Mouse (Mus musculus) spleen, postnatal 36 days (tissue): ENCODE results near the gene Vmn2r40.
"Not testable (repeated sequence)": the region's sequence is repeated elsewhere in the genome, so short reads cannot be mapped to it uniquely, and the experiment has no call there.

Experiments
- DNase-seq, 2 experiments: peaks; one replicate each; pipeline ENCODE4 v3.0.0; 2022; ENCODE audit warnings: low spot score in 2 of 2, mixed read lengths in 1 of 2

Vmn2r40 gene

DNA sequence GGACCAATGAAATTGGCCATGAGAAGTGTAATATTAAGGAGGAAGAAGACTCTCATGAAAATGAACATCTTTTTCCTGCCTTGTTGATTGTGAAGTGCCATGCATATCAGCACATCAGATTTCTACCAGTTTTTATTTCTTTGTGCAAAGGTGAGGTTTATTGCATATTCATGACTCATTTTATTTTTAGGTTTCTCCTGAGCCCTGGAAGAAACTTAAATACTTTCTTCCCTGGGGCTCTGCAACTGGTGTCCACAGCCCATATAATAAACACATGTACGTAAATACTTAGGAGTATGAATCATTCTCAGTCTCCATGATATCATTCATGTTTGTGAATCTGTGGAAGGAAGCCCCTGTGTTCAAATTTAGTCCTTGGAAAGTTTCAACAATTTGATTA, at the start of gene Vmn2r40:
TSS of gene Vmn2r40 (minus strand) at position 101 of the 400 bp plus-strand sequence.
- DNase-seq = not testable (repeated sequence)
